Mouse (Mus musculus) liver, embryonic 14.5 days (tissue): ENCODE data around the gene Cd300lf.

Source experiments
- CTCF ChIP-seq: IDR thresholded peaks from 2 replicates; pipeline ENCODE4 v1.5.1; 2016; ENCODE audit warnings: antibody characterized with exemption, low read depth, control low read depth
- EP300 ChIP-seq: IDR thresholded peaks from 2 replicates; pipeline ENCODE4 v1.6.1; 2016; ENCODE audit warnings: antibody characterized with exemption, low read depth

GRCm38 (mm10) chr11:115160883-115161577, 27.2 kb upstream of the Cd300lf start:
- TF ChIP-seq CTCF (peak; percentile 94), EP300 (no peak)
